Mouse (Mus musculus) hindbrain, postnatal 0 days (tissue): ENCODE measurements at regions not wholly inside any gene's neighbourhood (a gene's known extent, or its start where the extent isn't known, plus 50 kb on each side); places are given as distances from the start of the nearest gene placed in this dataset.

Source experiments
- ATAC-seq: fragments of 200-750 bp; cut with Nextera tagmentation; 2 replicates; pipeline ENCODE4 v1.8.0; 2017; ENCODE audit warnings: mild to moderate bottlenecking, moderate TSS enrichment, moderate library complexity
- DNase-seq: peaks from one replicate; pipeline ENCODE4 v3.0.0-alpha.2; 2015; ENCODE audit warnings: low spot score
- H3K27ac ChIP-seq: fragments of 300-500 bp; sonication (generic); 2 replicates; pipeline ENCODE4 v1.5.1; 2014; ENCODE audit warnings: mild to moderate bottlenecking
- H3K27me3 ChIP-seq: fragments of 300-500 bp; sonication (generic); 2 replicates; pipeline ENCODE4 v1.6.1; 2014; ENCODE audit warnings: low read length, mixed read lengths; ENCODE audit not compliant: insufficient read depth
- H3K36me3 ChIP-seq: fragments of 300-500 bp; sonication (generic); 2 replicates; pipeline ENCODE4 v1.6.1; 2014; ENCODE audit warnings: low read length, mixed read lengths; ENCODE audit not compliant: insufficient read depth
- H3K4me1 ChIP-seq: fragments of 300-500 bp; sonication (generic); 2 replicates; pipeline ENCODE4 v1.6.1; 2014; ENCODE audit warnings: antibody characterized with exemption, low read length, mixed read lengths; ENCODE audit not compliant: insufficient read depth
- H3K4me2 ChIP-seq: fragments of 300-500 bp; sonication (generic); 2 replicates; pipeline ENCODE4 v1.6.1; 2014; ENCODE audit warnings: low read depth, mild to moderate bottlenecking, low read length, moderate library complexity, mixed read lengths
- H3K4me3 ChIP-seq: fragments of 300-500 bp; sonication (generic); 2 replicates; pipeline ENCODE4 v1.5.1; 2014; ENCODE audit warnings: low read length
- H3K9ac ChIP-seq: fragments of 300-500 bp; sonication (generic); replicated peaks from 2 replicates; pipeline ENCODE4 v1.6.1; 2014; ENCODE audit warnings: mild to moderate bottlenecking, low read length, moderate library complexity, mixed read lengths
- H3K9me3 ChIP-seq: fragments of 300-500 bp; sonication (generic); 2 replicates; pipeline ENCODE4 v1.6.1; 2016; ENCODE audit warnings: low read length, mixed read lengths
- CTCF ChIP-seq: IDR thresholded peaks from 2 replicates; pipeline ENCODE4 v1.5.1; 2016; ENCODE audit warnings: antibody characterized with exemption, control low read depth, low read depth
- WGBS: fragments of 180-500 bp; shearing (Covaris S2); extraction: QIAGEN DNeasy Blood & Tissue Kit; methylation state at CpG from one replicate; pipeline ENCODE4 v1.1.7; 2014; 5-methylcytosine and 5-hydroxymethylcytosine counted together

DNA sequence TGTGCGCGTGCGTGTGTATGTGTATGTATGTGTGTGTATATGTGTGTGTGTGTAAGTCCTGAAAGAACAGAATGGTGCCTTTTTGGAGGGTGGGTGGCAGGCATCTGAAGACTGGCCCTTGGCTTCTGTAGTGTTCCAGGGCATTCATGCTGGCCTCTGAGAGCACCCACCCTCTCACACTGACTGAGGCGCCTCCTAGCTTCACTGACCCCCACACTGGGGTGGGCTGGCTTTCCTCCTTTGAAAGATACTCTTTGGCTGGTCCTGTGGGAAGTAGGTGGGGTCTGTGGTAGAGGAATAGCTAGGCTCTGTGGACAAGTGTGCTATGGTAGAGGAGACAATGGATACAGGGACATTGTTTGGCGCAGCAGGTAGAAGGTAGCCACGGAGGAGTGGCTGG, 91.5 kb downstream of the Cstad start:
- Histone ChIP-seq H3K27me3 (no peaks in the 10 kb centered on the region), H3K27ac (0 out of 2 replicates have a peak overlapping the region, but pooled peaks have one; percentile 74), H3K36me3 (no peaks in the 10 kb centered on the region), H3K4me1 (peaks cover 20% of the 10 kb centered on the region), H3K4me2 (no peak overlapping the region), H3K9me3 (0 out of 2 replicates have a peak, but pooled peaks cover 3% of the 10 kb centered on the region), H3K4me3 (no peak overlapping the region), H3K9ac (no peak overlapping the region)
- WGBS, result 72% methylated on average over 6 of the region's 6 CpGs
- DNase-seq (no peak), ATAC-seq (no peak)
- no peak for TF ChIP-seq CTCF

DNA sequence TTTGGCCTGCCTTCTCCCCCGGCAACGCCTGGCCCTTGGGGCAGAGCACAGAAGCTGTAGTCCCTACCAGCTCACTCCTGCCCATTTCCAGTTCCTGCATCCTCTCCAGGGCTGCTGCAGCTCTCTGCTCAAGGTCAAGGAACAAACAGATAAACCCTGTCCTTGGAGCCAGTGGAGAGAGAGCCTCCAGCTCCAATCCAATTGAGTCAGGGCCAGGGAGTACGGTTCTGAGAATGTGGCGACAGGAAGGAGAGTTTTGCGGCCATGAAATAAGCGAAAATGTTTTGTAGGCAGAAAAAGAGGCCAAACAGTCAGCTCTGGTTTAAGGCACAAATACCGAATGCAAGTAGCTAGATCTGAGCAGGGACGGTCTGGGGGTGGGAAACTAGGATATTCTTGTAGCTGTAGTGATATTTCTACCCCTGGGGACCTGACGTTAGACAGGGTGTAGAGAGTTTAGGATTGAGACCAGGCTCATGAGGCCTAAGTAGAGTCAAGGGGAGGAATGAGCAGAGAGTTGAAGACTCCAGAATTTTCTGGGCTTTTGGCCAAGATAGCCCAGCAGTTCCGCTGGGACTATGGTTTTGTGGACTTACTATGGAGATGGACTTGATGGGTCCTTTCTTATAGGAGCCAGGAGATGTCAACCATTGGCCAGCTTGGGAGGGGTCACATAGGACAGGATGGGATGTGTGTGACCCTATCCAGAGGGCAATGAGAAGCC, 90.5 kb downstream of the Cstad start:
- Histone ChIP-seq H3K9me3 (0 out of 2 replicates have a peak, but pooled peaks cover 3% of the 10 kb centered on the region), H3K4me2 (no peak overlapping the region), H3K4me3 (no peak overlapping the region), H3K36me3 (no peaks in the 10 kb centered on the region), H3K27ac (peak overlapping the region; percentile 74), H3K9ac (no peak overlapping the region), H3K27me3 (no peaks in the 10 kb centered on the region), H3K4me1 (peaks cover 20% of the 10 kb centered on the region)
- TF ChIP-seq CTCF, result no peak
- no peak for ATAC-seq
- 49% methylated on average over 10 of the region's 10 CpGs for WGBS
- peak; percentile 59 for DNase-seq

DNA sequence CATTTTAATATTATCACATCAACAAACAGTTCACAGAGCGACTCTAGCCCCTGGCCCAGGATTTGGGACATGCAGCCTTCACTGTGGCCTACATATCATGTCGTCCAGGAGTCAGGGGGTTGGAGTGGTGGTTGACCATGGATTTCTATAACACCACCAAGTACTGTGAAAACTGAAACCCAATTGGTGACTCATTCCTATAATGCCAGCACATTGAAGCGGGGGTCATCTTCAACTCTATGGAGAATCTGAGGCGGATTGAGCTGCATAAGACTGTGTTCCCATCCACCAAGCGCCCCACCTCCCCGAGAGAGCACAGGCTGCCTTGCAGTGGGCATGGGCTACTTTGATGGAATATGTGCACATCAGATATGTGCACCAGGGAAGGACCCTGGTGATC, 89.6 kb downstream of the Cstad start:
- no peaks in the 10 kb centered on the region for H3K36me3 ChIP-seq
- H3K9ac ChIP-seq, result no peak overlapping the region
- H3K4me3 ChIP-seq, result no peak overlapping the region
- H3K4me1 ChIP-seq, result peaks cover 20% of the 10 kb centered on the region
- peak overlapping the region; percentile 74; the same call in 1 of the 2 replicates for H3K27ac ChIP-seq
- DNase-seq (no peak), ATAC-seq (no peak)
- WGBS, result 94% methylated on average over 6 of the region's 6 CpGs
- no peaks in the 10 kb centered on the region for H3K27me3 ChIP-seq
- no peak overlapping the region for H3K4me2 ChIP-seq
- TF ChIP-seq CTCF, result no peak
- H3K9me3 ChIP-seq, result 0 out of 2 replicates have a peak, but pooled peaks cover 3% of the 10 kb centered on the region

DNA sequence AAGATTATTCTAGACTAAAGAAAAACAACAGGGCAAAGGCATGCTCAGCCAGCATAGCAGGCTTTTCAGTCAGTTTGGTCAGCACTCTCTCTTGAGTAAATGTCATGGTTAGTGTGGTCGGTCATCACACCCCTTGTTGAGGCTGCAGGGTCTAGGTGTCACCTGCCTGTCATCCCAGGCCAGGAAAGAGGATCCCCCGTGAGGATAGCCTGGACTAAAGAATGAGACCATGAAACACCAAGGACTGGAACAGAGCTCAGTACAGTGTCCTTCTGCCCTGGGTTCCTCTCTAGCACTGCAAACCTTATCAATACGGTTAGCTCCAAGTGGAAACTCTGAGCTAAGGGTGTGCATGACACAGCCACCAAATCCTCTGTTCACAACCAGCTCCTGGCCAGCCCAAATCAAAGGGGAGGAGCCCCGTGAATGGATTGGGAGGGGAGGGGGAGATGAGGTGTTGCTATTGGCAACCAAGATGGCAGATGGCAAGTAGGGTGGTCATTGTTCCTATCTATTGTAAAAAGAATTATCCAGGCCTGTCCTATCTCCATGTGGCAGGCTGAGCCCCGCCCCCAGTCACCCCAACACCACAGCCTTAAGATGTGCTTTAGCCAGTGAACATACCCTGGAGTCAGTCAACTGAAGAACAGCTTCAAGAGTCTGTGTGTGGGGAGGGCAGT, 87.4 kb downstream of the Cstad start:
- H3K9ac ChIP-seq, result no peak overlapping the region
- H3K36me3 ChIP-seq, result no peaks in the 10 kb centered on the region
- H3K9me3 ChIP-seq, result 0 out of 2 replicates have a peak, but pooled peaks cover 3% of the 10 kb centered on the region
- no peak for TF ChIP-seq CTCF
- peak overlapping the region; percentile 32; the same call in 1 of the 2 replicates for H3K27ac ChIP-seq
- H3K4me1 ChIP-seq, result peaks cover 23% of the 10 kb centered on the region
- H3K4me2 ChIP-seq, result no peak overlapping the region
- WGBS, result 26% methylated on average over 5 of the region's 5 CpGs
- no peaks in the 10 kb centered on the region for H3K27me3 ChIP-seq
- ATAC-seq, result peak; percentile 48
- H3K4me3 ChIP-seq, result no peak overlapping the region
- DNase-seq, result peak; percentile 58

DNA sequence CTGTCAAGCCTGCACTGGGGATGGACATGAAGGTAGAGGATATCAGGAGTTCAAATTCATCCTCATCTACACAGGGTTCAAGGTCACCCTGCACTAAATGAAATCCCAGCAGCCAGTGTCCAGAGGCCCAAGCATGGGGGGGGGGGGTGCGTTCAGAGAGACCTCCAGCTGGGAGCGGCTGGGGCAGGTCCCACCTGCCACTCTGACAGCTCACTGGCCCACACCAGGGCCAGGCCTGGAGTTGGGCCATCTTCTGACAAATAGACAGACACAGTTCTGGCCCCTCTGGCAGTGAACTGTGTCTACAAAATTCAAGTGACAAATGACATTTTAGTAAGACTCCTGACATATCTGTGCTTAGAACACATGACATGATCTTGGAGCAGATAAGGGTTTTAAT, 86.8 kb downstream of the Cstad start:
- H3K27me3 ChIP-seq, result no peaks in the 10 kb centered on the region
- 42% methylated on average over 2 of the region's 2 CpGs for WGBS
- H3K36me3 ChIP-seq, result no peaks in the 10 kb centered on the region
- H3K27ac ChIP-seq, result 0 out of 2 replicates have a peak overlapping the region, but pooled peaks have one; percentile 32
- ATAC-seq (no peak), DNase-seq (no peak)
- H3K4me2 ChIP-seq, result no peak overlapping the region
- H3K9me3 ChIP-seq, result 0 out of 2 replicates have a peak, but pooled peaks cover 3% of the 10 kb centered on the region
- H3K4me3 ChIP-seq, result no peak overlapping the region
- H3K4me1 ChIP-seq, result peaks cover 23% of the 10 kb centered on the region
- no peak overlapping the region for H3K9ac ChIP-seq
- no peak for TF ChIP-seq CTCF

DNA sequence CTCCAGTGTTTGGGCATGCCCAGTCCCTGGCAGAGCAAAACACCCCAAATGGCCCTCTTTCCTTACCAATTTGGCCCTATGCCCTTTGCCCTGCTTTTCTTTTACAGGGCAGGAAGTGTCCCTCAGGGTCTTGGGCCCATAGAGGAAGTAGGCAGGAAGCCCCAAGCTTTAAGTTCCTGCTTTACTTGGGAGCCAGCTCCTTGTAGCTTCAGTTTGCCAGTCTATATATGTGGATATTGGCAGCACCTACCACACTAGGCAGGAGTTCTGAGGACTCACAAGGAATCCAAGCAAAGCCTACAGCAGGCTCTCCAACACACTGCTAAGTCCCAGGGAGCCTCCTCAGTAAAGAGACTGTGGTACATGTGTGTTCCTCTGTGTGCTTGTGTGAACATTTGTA, 84.2 kb downstream of the Cstad start:
- H3K4me2 ChIP-seq, result no peak overlapping the region
- H3K27me3 ChIP-seq, result no peaks in the 10 kb centered on the region
- H3K4me3 ChIP-seq, result no peak overlapping the region
- TF ChIP-seq CTCF, result no peak
- H3K9ac ChIP-seq, result no peak overlapping the region
- H3K9me3 ChIP-seq, result 0 out of 2 replicates have a peak, but pooled peaks cover 3% of the 10 kb centered on the region
- H3K27ac ChIP-seq, result no peak overlapping the region
- ATAC-seq (no peak), DNase-seq (no peak)
- peaks cover 15% of the 10 kb centered on the region for H3K4me1 ChIP-seq
- no peaks in the 10 kb centered on the region for H3K36me3 ChIP-seq
